Mouse (Mus musculus): ENCODE data around the gene Wrb.

Gene Wrb

GRCm38 (mm10) chr16:96159091-96159731 lies 14.0 kb downstream of the Wrb start:
- peak; percentile 89 for DNase-seq

- DNase-seq, result peak; percentile 7
Measured at GRCm38 (mm10) chr16:96159794-96160346, 14.7 kb downstream of the Wrb start.

GRCm38 (mm10) chr16:96160927-96161326 lies 15.7 kb downstream of the Wrb start:
- no peak for DNase-seq

- DNase-seq, result no peak
Measured at GRCm38 (mm10) chr16:96161336-96161735, 16.1 kb downstream of the Wrb start.

GRCm38 (mm10) chr16:96165723-96166264 lies 20.6 kb downstream of the Wrb start:
- DNase-seq, result no peak

GRCm38 (mm10) chr16:96168837-96169236 lies 23.6 kb downstream of the Wrb start:
- no peak for DNase-seq

GRCm38 (mm10) chr16:96173648-96174047 lies 28.4 kb downstream of the Wrb start:
- no peak for DNase-seq

- peak; percentile 19 for DNase-seq
Measured at GRCm38 (mm10) chr16:96175399-96175798, 30.2 kb downstream of the Wrb start.

GRCm38 (mm10) chr16:96179156-96179555 lies 33.9 kb downstream of the Wrb start:
- no peak for DNase-seq

GRCm38 (mm10) chr16:96187619-96188018 lies 42.4 kb downstream of the Wrb start:
- no peak for DNase-seq

- peak; percentile 100 for DNase-seq
Measured at GRCm38 (mm10) chr16:96191531-96192506, 46.6 kb downstream of the Wrb start, which contains the start of gene Lca5l. TSS of gene Lca5l (minus strand) at chr16:96192271.

- peak; percentile 74 for DNase-seq
Measured at GRCm38 (mm10) chr16:96199913-96200701, 54.9 kb downstream of the Wrb start, which contains the start of gene Sh3bgr. TSS of gene Sh3bgr (plus strand) at chr16:96200450.

GRCm38 (mm10) chr16:96200702-96201028 lies 55.5 kb downstream of the Wrb start:
- DNase-seq, result no peak

- DNase-seq, result peak; percentile 13
Measured at GRCm38 (mm10) chr16:96201485-96202232, 56.5 kb downstream of the Wrb start.
